Mouse (Mus musculus): ENCODE measurements around the gene Rabepk. TPM values are rescaled to one million over a fixed set of nuclear protein-coding genes. Genes with fewer than 3 reads are reported as not detected.
"Not testable (repeated sequence)": the region's sequence is repeated elsewhere in the genome, so short reads cannot be mapped to it uniquely, and the experiment has no call there.

Rabepk gene
- total and polyA plus RNA-seq, 3 experiments: 47.1 to 85.3 TPM; not detected in 1

DNA sequence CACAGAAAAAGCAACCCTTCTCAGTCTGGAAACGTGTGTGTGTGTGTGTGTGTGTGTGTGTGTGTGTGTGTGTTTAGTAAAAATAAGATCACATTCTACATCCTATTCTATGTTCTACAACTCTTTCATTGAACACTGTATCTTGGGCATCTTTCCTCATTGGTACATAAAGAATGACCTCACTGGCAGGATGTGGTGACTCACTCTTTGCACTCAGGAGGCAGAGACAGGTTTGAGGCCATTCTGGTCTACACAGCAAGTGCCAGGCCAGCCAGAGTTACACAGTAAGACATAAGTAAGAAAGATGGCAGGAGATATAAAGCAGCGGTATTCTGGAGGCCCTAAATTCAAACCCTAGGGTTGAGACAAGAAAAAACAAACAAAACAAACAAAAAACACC is 36.8 kb downstream of the Rabepk start:
- Histone ChIP-seq H3K36me3 (ENCODE audit: control insufficient read depth in 1 of 2, insufficient read depth in 2 of 2, low read length in 2 of 2) (no peaks in the 10 kb centered on the region; a peak in 1 of 4 replicates), H3K27me3 (ENCODE audit: control insufficient read depth in 1 of 2, insufficient read depth in 2 of 2, low read length in 2 of 2) (no peaks in the 10 kb centered on the region), H3K4me3 (ENCODE audit: control insufficient read depth in 1 of 2, insufficient read depth in 1 of 2, low read depth in 2 of 2, low read length in 2 of 2) (no peak overlapping the region), H3K9me3 (replicated peaks; ENCODE audit: insufficient read depth, low read length) (no peaks in the 10 kb centered on the region), H3K27ac (ENCODE audit: control insufficient read depth, low read depth, low read length) (no peak overlapping the region), H3K9ac (ENCODE audit: control insufficient read depth, low read depth, low read length, poor library complexity, severe bottlenecking) (no peak overlapping the region), H3K79me2 (ENCODE audit: control insufficient read depth, insufficient read depth, low read length, poor library complexity) (no peaks in the 10 kb centered on the region), H3K4me1 (ENCODE audit: control insufficient read depth in 1 of 2, insufficient read depth in 2 of 2, low read length in 2 of 2) (peaks cover 3 to 5% of the 10 kb centered on the region in 2 experiments; a peak in 2 of 4 replicates)
- DNase-seq (ENCODE audit: low read depth, low spot score): no peak
- no peak for TF ChIP-seq GABPA (IDR thresholded peaks at IDR 0.05; ENCODE audit: low read depth, low read length)
- no peak for TF ChIP-seq SIN3A (IDR thresholded peaks at IDR 0.05; ENCODE audit: low read length)
- no peak for TF ChIP-seq NELFE (IDR thresholded peaks at IDR 0.05; ENCODE audit: low read depth, low read length)
- TF ChIP-seq GATA1 (IDR thresholded peaks at IDR 0.05; ENCODE audit: low read depth, low read length): no peak
- TF ChIP-seq USF1 (IDR thresholded peaks at IDR 0.05; ENCODE audit: low read depth, low read length): no peak
- no peak for TF ChIP-seq E2F4 (IDR thresholded peaks at IDR 0.05; ENCODE audit: borderline replicate concordance, low read depth, low read length)
- TF ChIP-seq POLR2AphosphoS2 (IDR thresholded peaks at IDR 0.05; ENCODE audit: low read length): no peak
- TF ChIP-seq KAT2A (conservative IDR thresholded peaks at IDR 0.05; ENCODE audit: low read depth, low read length): no peak
- no peak for TF ChIP-seq CHD2 (IDR thresholded peaks at IDR 0.05; ENCODE audit: low read length)
- no peak for TF ChIP-seq MAZ (IDR thresholded peaks at IDR 0.05; ENCODE audit: low read depth, low read length)
- TF ChIP-seq ZNF384 (IDR thresholded peaks at IDR 0.05; ENCODE audit: low read depth, low read length): no peak
- no peak for TF ChIP-seq NRF1 (IDR thresholded peaks at IDR 0.05; ENCODE audit: insufficient read depth, low read depth, low read length, poor library complexity, severe bottlenecking)
- no peak for TF ChIP-seq UBTF (IDR thresholded peaks at IDR 0.05; ENCODE audit: borderline replicate concordance, insufficient read depth, low read depth, low read length)
- TF ChIP-seq HCFC1 (IDR thresholded peaks at IDR 0.05; ENCODE audit: low read depth, low read length): no peak
- TF ChIP-seq ZKSCAN1 (IDR thresholded peaks at IDR 0.05; ENCODE audit: low read depth, low read length): no peak
- TF ChIP-seq TCF12 (IDR thresholded peaks at IDR 0.05; ENCODE audit: low read depth, low read length): no peak
- TF ChIP-seq POLR2A (IDR thresholded peaks at IDR 0.05; ENCODE audit: control insufficient read depth in 1 of 2, insufficient read depth in 1 of 2, low read depth in 1 of 2, low read length in 2 of 2, poor library complexity in 1 of 2): no peak

DNA sequence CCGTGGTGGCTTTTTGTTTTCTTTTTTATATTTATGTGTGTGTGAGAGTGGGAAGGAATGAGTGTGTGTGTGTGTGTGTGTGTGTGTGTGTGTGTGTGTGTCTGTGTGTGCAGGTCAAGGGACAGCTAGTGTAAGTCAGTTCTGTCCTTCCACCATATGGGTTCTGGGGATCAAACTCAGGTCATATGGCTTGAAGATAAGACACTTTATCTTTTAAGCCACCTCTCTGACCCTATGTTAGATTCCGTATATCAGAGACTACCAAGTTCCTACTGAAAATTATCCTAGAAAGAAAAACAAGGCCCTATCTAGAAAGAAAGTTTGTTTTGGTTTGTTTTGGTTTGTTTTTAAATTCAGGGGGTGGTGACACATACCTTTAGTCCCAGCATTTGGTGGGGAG is 37.5 kb downstream of the Rabepk start:
- Histone ChIP-seq H3K27me3 (ENCODE audit: control insufficient read depth in 1 of 2, insufficient read depth in 2 of 2, low read length in 2 of 2) (no peaks in the 10 kb centered on the region), H3K4me3 (ENCODE audit: control insufficient read depth in 1 of 2, insufficient read depth in 1 of 2, low read depth in 2 of 2, low read length in 2 of 2) (no peak overlapping the region), H3K9me3 (replicated peaks; ENCODE audit: insufficient read depth, low read length) (no peaks in the 10 kb centered on the region), H3K27ac (ENCODE audit: control insufficient read depth, low read depth, low read length) (no peak overlapping the region), H3K4me1 (ENCODE audit: control insufficient read depth in 1 of 2, insufficient read depth in 2 of 2, low read length in 2 of 2) (peaks cover 3 to 5% of the 10 kb centered on the region in 2 experiments; a peak in 2 of 4 replicates), H3K36me3 (ENCODE audit: control insufficient read depth in 1 of 2, insufficient read depth in 2 of 2, low read length in 2 of 2) (no peaks in the 10 kb centered on the region; a peak in 1 of 4 replicates), H3K79me2 (ENCODE audit: control insufficient read depth, insufficient read depth, low read length, poor library complexity) (no peaks in the 10 kb centered on the region), H3K9ac (ENCODE audit: control insufficient read depth, low read depth, low read length, poor library complexity, severe bottlenecking) (no peak overlapping the region)
- TF ChIP-seq ETS1 (IDR thresholded peaks at IDR 0.05; ENCODE audit: low read depth, low read length) (0 out of 2 replicates have a peak, but pooled peaks have one; percentile 13), TCF12 (IDR thresholded peaks at IDR 0.05; ENCODE audit: low read depth, low read length) (peak; percentile 45; the same call in 1 of the 2 replicates), MAFK (IDR thresholded peaks at IDR 0.05; ENCODE audit: borderline replicate concordance, low read depth, low read length) (no peak), RCOR1 (IDR thresholded peaks at IDR 0.05; ENCODE audit: low read depth, low read length) (no peak), GABPA (IDR thresholded peaks at IDR 0.05; ENCODE audit: low read depth, low read length) (no peak), CTCF (IDR thresholded peaks at IDR 0.05 in 2 of 3, conservative IDR thresholded peaks at IDR 0.05 in 1 of 3; ENCODE audit: control insufficient read depth in 1 of 3, insufficient read depth in 1 of 3, low read depth in 2 of 3, low read length in 3 of 3, poor library complexity in 1 of 3, severe bottlenecking in 1 of 3) (no peak)
- DNase-seq (ENCODE audit: low read depth, low spot score): no peak

DNA sequence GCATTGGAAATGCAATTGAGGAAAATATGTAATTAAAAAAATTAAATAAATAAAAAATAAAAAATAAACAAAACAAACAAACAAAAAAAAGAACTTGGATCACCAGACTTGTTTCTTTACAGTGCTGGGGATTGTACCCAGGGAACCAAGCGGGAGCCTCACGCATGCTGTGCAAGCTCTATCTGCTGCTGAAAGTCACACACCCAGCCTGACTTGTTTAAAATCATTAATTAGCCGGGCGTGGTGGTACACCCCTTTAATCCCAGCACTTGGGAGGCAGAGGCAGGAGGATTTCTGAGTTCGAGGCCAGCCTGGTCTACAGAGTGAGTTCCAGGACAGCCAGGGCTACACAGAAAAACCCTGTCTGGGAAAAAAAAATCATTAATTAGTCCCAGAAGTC is 38.4 kb downstream of the Rabepk start:
- not testable (repeated sequence) for H3K9ac ChIP-seq (ENCODE audit: control insufficient read depth, low read depth, low read length, poor library complexity, severe bottlenecking); H3K4me1 ChIP-seq (ENCODE audit: control insufficient read depth in 1 of 2, insufficient read depth in 2 of 2, low read length in 2 of 2); H3K4me3 ChIP-seq (ENCODE audit: control insufficient read depth in 1 of 2, insufficient read depth in 1 of 2, low read depth in 2 of 2, low read length in 2 of 2); H3K9me3 ChIP-seq (replicated peaks; ENCODE audit: insufficient read depth, low read length); H3K79me2 ChIP-seq (ENCODE audit: control insufficient read depth, insufficient read depth, low read length, poor library complexity); DNase-seq (ENCODE audit: low read depth, low spot score); H3K27me3 ChIP-seq (ENCODE audit: control insufficient read depth in 1 of 2, insufficient read depth in 2 of 2, low read length in 2 of 2); H3K36me3 ChIP-seq (ENCODE audit: control insufficient read depth in 1 of 2, insufficient read depth in 2 of 2, low read length in 2 of 2); H3K27ac ChIP-seq (ENCODE audit: control insufficient read depth, low read depth, low read length)
